Mouse (Mus musculus): Measurements from ENCODE around the gene Gm20767.
"Not testable (repeated sequence)": the region's sequence is repeated elsewhere in the genome, so short reads cannot be mapped to it uniquely, and the experiment has no call there.

The Gm20767 gene

GRCm38 (mm10) chr13:120139946-120140345 lies at the start of gene Gm20767:
Gene Gm20767, plus strand, starts transcription at chr13:120140246.
- DNase-seq (ENCODE audit: low read depth) = not testable (repeated sequence)

DNA sequence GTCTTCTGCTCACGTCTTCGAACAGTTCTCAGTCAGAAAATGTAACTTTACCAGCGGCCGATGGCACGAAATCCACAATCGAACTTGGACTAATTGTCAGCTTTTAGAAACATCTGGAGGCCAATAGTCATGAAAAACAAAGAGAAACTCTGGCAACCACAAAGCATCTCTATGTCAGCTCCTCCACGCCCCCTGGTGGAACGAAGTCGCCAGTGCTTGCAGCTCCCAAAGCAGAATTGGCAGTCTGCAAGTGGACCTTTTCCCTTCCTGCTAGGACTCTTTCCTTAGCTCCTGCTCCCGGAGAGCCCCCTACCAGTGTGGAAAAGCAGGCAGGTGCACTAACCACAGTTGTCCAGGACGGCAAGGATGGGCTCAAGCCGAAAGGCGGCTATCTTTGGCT lies 47.1 kb upstream of the Gm20767 start:
- DNase-seq (ENCODE audit: low read depth) = not testable (repeated sequence)

DNA sequence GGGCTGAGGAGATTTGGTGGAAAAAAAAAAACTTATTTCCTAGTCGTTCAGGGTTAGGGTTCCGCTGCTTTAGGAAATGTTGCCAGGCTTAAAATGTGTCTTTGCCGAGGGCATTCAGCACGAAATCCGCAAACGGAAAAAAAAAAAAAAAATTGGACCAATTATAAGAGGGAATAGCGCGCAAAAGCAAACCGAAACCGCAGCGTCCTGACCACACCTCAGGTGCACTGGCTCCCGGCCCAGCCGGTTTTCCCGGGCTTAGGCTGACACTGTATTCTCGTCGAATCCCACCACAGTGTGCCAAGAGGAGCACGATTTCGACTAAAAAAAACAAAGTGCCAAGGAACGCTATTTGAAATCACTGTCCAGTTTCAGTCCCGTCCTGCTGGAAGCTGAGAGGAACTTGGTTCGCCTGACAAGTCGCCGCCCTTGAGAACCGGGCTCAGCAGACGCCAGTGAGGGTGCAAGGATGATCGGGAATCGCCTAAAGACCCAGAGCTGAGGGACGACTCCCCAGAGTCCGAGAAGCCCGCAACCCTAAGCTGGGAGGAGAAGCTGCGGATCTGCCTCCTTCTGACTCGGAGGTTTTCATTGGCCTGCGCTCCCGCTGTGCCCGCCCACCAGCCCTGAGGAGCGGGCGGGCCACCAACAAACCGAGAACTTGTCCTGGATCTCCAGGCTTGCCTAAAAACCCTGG lies 43.7 kb upstream of the Gm20767 start:
- not testable (repeated sequence) for DNase-seq (ENCODE audit: low read depth)

DNA sequence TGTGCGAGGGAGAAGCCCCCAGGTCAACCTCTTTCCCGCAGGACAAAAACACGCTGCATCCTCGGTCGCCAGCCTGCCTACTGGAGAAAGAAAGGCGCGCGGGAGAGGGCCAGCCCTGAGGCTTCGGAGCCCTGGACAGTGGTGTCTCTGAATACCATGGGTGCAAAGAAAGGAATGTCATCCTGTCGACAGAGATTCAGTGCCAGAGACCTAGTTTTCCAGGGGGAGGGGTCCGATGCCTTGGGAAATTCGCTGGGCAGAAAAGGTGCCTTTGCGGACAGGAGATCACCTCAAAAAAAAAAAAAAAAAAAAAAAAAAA lies 43.1 kb upstream of the Gm20767 start:
- not testable (repeated sequence) for DNase-seq (ENCODE audit: low read depth)

- DNase-seq (ENCODE audit: low read depth) = not testable (repeated sequence)
Observed at GRCm38 (mm10) chr13:120099327-120099726, 40.7 kb upstream of the Gm20767 start.

- DNase-seq (ENCODE audit: low read depth) = not testable (repeated sequence)
Observed at GRCm38 (mm10) chr13:120106504-120106903, 33.5 kb upstream of the Gm20767 start.

DNA sequence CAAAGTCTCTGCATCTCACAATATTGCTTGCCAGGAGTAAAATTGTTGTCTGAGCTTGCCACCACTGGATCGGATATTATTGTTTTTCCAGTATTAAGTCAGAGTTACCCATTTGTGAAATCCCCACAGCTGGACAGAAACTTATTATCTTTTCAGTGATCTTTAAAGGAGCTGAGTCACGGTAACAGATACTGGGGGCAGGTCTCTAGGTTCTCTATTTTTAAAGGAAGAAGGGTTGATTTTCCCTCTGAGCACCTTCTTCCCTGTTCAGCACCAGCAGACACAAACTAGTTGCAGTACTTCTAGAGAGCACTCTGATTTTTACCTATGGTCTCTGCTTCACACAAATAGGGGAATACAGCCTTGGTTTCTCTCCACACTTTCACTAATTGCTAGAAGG lies 33.0 kb upstream of the Gm20767 start:
- not testable (repeated sequence) for DNase-seq (ENCODE audit: low read depth)

DNA sequence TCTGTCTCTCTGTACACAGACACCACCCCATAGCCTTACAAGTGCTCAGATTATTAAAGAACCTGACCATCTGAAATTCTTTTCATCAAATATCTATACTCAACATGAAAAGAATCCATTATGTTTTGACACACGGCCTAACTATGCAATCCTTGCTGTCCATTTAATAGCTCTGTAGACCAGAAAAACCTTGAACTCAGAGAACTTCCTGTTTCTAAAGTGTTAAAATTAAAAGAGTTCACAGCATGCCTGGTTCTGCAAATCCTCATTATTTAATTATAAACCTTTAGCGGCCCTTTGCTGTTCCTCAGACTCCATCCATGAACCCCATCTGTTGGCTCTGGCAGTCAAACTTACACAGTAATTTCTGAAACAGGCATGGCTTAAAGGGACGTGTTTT lies 2.3 kb downstream of the Gm20767 start:
- not testable (repeated sequence) for DNase-seq (ENCODE audit: low read depth)

DNA sequence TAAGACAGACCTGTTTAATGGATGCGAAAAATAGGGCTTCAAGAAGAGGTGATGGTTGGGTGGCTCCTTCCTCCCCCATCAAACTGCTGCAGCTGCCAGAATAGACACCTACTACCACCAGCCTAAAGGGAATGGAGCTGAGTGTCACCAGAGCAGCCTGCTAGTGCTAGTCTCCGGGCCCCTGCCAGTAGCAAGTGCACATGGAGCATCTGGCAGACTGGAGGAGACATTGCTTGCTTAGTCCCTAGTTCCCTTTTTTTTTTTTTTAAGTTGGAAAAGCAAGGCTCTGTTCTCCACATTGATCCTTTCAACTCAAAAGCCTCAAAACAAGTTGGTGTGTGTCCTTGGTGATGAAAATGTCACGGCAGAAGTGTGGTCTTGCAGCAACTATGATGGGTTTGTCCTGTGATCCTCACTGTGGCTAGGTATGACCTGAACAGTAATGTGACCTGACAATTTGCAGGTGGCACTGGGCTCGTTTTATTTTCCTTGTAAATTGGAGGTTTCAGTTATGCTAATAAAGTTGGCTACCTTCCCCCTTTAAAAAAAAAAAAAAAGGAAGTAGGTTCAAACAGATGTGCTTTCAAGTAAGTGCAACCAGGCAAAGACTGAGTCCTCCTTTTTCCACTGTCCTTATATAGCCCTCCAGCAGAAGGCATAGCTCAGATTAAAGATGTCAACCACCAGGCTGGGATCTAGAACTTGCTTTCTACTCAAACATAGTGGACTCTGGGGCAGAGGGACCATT lies 9.8 kb downstream of the Gm20767 start:
- DNase-seq (ENCODE audit: low read depth) = not testable (repeated sequence)

- DNase-seq (ENCODE audit: low read depth) = not testable (repeated sequence)
Observed at GRCm38 (mm10) chr13:120150589-120150988, 10.5 kb downstream of the Gm20767 start.

DNA sequence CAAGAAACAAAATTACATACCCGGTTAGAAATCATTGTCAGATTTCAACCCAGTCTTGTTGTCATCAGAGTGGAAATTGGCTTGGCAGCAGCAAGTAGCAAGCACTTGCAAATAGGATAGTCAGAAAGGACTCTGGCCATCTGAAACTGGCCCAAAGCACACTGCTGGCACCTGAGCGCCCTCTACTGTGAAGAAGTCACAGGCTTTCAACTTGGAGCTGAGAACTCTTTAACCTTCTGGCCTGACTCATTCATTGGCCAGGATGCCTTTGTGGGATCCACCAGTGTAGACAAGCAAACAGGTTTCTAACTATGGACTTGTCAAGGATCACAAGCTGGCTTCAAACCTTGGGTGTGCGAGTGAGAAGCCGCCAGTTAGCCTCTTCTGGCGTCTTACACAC lies 28.3 kb downstream of the Gm20767 start:
- not testable (repeated sequence) for DNase-seq (ENCODE audit: low read depth)

DNA sequence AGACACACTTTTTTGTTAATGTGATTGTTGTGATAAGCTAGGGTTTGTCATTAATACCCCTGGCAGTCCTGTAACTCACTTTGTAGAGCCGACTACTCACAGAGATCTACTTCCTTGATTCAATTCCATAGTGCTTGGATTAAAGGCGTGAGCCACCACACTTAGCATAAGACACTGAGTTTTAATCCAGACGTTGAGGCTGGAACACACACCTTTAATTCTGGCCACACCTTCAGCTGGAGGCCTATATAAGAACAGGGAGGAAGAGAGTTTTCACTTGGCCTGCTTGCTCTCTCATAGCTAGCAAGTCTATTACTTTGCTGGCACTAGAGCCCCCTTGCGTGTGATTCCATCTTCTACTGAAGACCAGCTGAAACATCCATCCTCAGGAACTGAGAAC lies 32.1 kb downstream of the Gm20767 start, which contains the start of gene Gm21818:
Gene Gm21818, plus strand, starts transcription at position 301 of the 400 bp plus-strand sequence.
- DNase-seq (ENCODE audit: low read depth) = not testable (repeated sequence)

GRCm38 (mm10) chr13:120196189-120196821 lies 56.3 kb downstream of the Gm20767 start:
- not testable (repeated sequence) for DNase-seq (ENCODE audit: low read depth)
